Mouse (Mus musculus) thymus, postnatal 0 days (tissue): Measurements from ENCODE around the gene Fam192a. TPM values are rescaled to one million over a fixed set of nuclear protein-coding genes. Genes with fewer than 3 reads are reported as not detected.
A peak's percentile ranks its signal among the peaks of the same experiment; 100 is the strongest.

ENCODE experiments used
- DNase-seq: peaks from one replicate; pipeline ENCODE4 v3.0.0-alpha.2; 2015; ENCODE audit warnings: low spot score
- polyA plus RNA-seq: library from polyadenylated mRNA; unstranded; fragments of >200 nt; fragmentation: Nextera tagmentation; extraction: Ambion mirVana; gene quantifications from 2 replicates; pipeline ENCODE4 v1.2.1, GENCODE M21; 2015

Gene Fam192a
- polyA plus RNA-seq, 1 experiment from 2014 or later: 85.3 TPM

DNA sequence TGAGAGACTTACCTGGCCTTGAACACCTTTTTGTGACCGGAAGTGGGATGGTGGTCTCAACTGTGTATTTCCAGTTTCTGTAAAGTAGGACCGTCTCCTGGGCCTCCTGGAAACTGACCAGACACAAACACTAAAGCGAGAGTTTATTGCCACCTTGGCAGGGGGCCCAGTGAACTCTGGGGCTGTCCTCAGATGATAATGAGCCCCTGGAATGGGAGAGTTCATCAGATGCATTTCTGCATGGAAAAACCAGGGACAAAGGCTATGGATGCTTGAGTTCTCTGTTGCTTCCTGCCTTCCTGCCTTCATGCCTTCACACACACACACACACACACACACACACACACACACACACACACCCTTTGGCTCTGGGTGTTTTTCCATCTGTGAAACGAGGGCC, 67.2 kb downstream of the Fam192a start:
- DNase-seq: no peak

DNA sequence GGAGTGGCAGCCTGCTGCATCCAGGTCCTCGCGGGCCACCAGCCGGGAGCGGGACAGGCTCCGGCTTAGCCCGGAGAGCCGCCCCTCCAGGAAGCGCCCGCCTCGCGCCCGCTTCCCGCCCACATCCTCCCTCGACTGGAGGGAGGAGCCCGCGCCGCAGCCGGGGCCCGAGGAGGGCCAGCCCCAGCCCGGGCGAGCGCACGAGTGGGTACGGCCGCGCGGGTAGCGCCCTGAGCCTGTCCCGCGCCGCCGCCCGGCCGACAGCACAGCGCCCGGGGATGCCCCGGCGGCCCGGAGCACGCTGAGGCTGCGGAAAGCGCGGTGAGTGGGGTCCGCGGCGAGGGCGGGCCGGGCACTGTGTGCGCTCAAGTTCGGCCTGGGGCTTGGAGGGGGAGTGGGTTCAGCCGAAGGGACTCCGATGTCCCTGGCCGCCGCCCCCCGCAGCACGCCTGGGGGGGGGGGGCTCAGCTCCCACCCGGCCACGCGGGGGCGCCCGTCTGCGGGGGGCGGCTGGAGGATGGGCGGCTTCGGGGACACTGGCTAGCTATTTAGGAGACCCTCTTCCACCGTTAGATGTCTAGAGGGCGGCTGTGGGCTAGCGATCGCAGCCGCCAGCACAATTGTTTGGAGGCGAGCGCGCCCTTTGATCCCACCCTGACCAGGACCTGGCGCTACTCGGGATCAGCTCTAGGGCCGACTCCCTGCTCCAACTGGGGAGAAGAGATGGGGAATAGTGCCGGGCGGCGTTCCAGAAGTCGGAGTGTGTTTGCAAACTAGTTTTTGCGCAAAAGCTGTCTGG, 68.7 kb downstream of the Fam192a start, which contains the start of gene Cpne2:
Cpne2 (plus strand) TSS at position 118 of the 799 bp plus-strand sequence.
- DNase-seq: peak; percentile 62

DNA sequence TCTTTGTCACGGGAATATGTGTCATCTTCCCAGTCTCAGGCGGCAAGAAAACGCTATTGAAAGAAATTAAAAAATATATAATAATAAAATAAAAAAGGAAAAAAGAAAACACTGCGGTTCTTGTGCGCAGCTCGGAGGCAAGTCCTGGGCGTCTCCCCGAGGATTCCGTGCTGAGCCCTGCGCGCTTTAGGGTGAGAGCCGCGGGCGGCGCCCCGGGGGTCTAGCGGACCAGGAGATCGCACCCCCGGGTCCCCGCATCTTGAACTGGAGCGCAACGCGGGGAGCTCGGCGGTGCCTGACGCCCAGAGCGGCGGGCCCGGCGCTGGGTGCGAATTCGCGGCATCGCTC, 69.3 kb downstream of the Fam192a start:
- no peak for DNase-seq

DNA sequence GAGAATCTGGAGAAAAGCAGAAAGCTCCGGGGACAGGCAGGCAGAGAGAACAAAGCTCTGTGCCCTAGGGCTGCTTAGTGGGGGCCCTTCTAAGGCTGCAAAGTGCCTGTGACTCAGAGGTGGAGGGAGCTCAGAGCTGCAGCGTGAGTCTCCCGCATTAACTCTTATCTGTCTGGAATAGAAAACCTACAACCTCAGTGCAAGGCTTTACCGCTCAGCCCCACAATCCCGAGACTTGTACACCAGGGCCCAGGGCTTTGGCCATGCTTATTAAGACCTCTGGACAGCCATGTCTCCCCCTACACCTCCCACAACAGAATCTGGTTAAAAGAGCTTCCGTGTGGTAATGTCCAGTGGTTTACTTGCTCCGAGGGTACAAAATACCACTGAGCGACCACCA, 69.8 kb downstream of the Fam192a start:
- DNase-seq: no peak

DNA sequence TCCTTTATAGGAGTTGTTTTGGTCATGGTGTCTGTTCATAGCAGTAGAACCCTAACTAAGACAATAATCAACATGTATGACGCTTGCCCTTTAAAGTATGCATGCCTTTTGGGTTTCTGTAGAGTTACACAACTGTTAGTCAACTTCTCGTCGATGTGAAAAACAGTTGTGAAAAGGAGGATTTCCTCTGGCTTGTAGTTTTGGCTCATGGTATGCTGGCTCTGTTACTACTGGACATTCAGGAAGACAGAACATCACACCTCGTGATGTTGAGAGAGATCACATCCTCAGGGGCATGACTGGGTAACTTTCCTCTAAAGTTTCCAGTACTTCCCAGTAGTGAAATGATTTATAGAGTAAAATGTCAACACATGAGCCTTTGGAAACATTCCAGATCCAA, 71.2 kb downstream of the Fam192a start:
- DNase-seq: no peak

DNA sequence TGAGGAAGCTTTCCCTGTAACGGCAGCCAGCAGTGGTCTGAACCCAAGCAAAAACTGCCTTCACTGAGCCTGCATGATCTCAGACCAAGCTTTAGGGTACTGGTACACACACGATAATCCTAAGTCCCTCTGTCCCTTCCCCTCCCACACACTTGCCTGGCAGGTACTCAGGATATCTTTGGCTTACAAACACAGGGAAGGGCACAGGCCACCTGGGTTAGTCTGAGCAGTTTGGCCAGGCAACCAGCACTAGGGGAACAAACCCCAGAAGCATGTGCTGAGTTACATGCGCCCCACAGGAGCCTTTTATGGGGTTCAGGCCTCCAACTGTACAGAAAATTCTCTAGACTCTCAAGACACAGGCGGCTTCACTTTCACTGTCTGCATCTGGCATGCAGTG, 71.9 kb downstream of the Fam192a start:
- DNase-seq: no peak

DNA sequence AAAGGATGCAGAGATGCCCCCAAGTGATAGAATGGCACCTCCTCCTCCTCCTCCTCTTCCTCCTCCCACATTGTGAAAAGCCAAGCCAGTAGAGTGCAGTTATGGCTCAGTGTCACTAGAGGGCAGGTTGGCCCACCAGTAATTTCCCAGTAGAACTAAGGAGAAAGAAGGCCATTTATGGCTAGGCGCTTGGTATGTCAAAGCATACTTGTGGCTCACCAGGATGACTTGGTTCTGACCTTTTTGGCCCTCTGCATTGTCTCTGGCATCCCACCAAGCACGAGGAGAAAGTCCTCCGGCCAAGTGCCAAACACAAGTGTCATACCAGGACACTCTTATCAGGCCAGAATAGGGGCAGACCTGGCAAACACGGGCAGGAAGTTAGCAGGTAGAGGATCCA, 73.6 kb downstream of the Fam192a start:
- DNase-seq: peak; percentile 48

DNA sequence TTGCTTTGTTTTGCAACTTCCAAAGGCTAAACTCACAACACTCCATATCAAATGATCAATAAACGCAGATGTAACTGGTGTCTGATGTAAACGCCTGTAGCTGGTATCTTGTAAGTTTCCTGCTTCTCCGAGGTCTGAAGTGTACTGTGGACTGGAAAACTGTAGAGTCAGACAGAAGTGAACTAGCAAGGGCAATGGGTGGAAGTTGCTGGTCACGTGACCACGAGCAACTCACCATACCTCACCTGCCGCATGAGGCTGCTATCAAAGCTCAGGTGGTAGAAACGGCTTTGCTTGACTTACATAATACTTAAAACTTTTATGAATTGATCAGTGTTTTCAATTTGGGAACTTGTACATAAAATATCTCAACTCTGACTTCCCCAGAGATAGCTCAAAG, 74.6 kb downstream of the Fam192a start:
- no peak for DNase-seq

DNA sequence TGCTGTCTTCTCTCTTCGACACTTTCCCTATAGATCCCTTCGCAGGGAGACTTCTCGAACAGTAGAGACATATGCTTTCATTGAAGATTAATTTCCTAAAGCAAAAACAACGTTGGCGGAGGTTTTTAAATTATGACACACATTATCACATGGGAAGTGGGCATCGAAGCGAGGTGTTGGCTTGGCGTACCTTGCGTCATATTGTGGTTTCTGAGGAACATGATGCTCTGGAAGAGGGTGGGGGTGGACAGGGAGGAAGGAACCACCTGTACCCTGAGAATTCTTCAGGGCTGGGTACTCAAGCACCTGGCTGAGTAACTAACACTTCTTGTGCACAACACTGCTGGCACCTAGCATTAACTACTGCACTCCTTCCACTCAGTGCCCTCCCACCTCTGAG, 77.2 kb downstream of the Fam192a start:
- DNase-seq: no peak

Other genes starting within 250 kb of the Fam192a start
- gene Herpud1, start 215.6 kb downstream of the Fam192a start, polyA plus RNA-seq: 78.9 and 83.6 TPM in 2 replicates
- gene Nlrc5, start 167.6 kb downstream of the Fam192a start, polyA plus RNA-seq: 5.0 and 6.2 TPM in 2 replicates
- gene Cpne2, start 69.0 kb downstream of the Fam192a start, polyA plus RNA-seq: 2.9 and 3.0 TPM in 2 replicates
- 33.8 and 40.1 TPM in 2 replicates for gene Rspry1, start 60 bp downstream of the Fam192a start, polyA plus RNA-seq
- 75.9 and 92.2 TPM in 2 replicates for gene Arl2bp, start 64.6 kb upstream of the Fam192a start, polyA plus RNA-seq
- gene Pllp, start 94.3 kb upstream of the Fam192a start, polyA plus RNA-seq: 0.44 and 0.90 TPM in 2 replicates
- gene Ccl22, start 143.6 kb upstream of the Fam192a start, polyA plus RNA-seq: 24.8 and 28.7 TPM in 2 replicates
- 5.6 and 9.6 TPM in 2 replicates for gene Cx3cl1, start 170.0 kb upstream of the Fam192a start, polyA plus RNA-seq
- 23.8 and 28.6 TPM in 2 replicates for gene Ccl17, start 208.5 kb upstream of the Fam192a start, polyA plus RNA-seq
- gene Coq9, start 236.3 kb upstream of the Fam192a start, polyA plus RNA-seq: 45.5 and 48.3 TPM in 2 replicates
- 103 and 112 TPM in 2 replicates for gene Ciapin1, start 236.4 kb upstream of the Fam192a start, polyA plus RNA-seq